Mouse (Mus musculus) cortical plate, adult 2 months (tissue): ENCODE measurements around the gene Heatr4.

Source experiments
- CTCF ChIP-seq: fragments of 200-500 bp; IDR thresholded peaks from 2 replicates; pipeline ENCODE4 v1.5.1; 2011; ENCODE audit warnings: mild to moderate bottlenecking, control low read depth, low read length; ENCODE audit not compliant: insufficient read depth; ENCODE audit errors: extremely low read depth
- POLR2A ChIP-seq: fragments of 200-500 bp; IDR thresholded peaks from 2 replicates; pipeline ENCODE4 v1.6.1; 2011; ENCODE audit warnings: mild to moderate bottlenecking, low read length, control low read depth; ENCODE audit not compliant: insufficient read depth; ENCODE audit errors: extremely low read depth

GRCm38 (mm10) chr12:84023052-84023745 lies 38.5 kb upstream of the Heatr4 start:
- TF ChIP-seq CTCF = no peak
- no peak for TF ChIP-seq POLR2A
